ENCODE assay signal across 13 mouse cellular contexts in genomic region chr10:25790363-25790821, GRCm38 (mm10).
DNase-seq lines count a peak whose midpoint lies in the region; ATAC-seq and TF ChIP-seq lines count a peak whose summit lies in the region.
"Had no signal": no experiment of that assay in that cellular context is flagged by ENCODE, and none has a peak within 500 bp of the region (broad histone marks: within the 10 kb centered on the region; RNA-seq: fewer than 3 reads in every experiment).

No protein-coding gene starts in this region.

- no peak for TF ChIP-seq CTCF in liver, adult 2 months (IDR thresholded peaks at IDR 0.05; ENCODE audit: low read depth, low read length)

- no peak overlapping the region for H3K4me3 ChIP-seq in embryonic facial prominence, embryonic 14.5 days (ENCODE audit: low read depth, low read length)
- H3K4me3 ChIP-seq in embryonic facial prominence, embryonic 10.5 days = no peak overlapping the region
- no peak overlapping the region for H3K4me3 ChIP-seq in liver, adult 2 months (ENCODE audit: insufficient read depth, low read depth, low read length)
- no peak overlapping the region for H3K4me3 ChIP-seq in liver, embryonic 12.5 days
- H3K4me3 ChIP-seq in forebrain, embryonic 10.5 days = no peak overlapping the region
- H3K4me3 ChIP-seq: midbrain, embryonic 15.5 days had no signal

- no peak overlapping the region for H3K4me2 ChIP-seq in embryonic facial prominence, embryonic 14.5 days (ENCODE audit: low read depth, low read length)
- H3K4me2 ChIP-seq in liver, embryonic 12.5 days = no peak overlapping the region
- H3K4me2 ChIP-seq: midbrain, embryonic 15.5 days had no signal

- TF ChIP-seq POLR2A in liver, adult 2 months (IDR thresholded peaks at IDR 0.05; ENCODE audit: extremely low read depth, insufficient read depth, low read length) = no peak

- no peaks in the 10 kb centered on the region for H3K27me3 ChIP-seq in embryonic facial prominence, embryonic 14.5 days (replicated peaks; ENCODE audit: control insufficient read depth, insufficient read depth, low read length)
- no peaks in the 10 kb centered on the region for H3K27me3 ChIP-seq in embryonic facial prominence, embryonic 10.5 days (replicated peaks; ENCODE audit: low read depth, poor library complexity, severe bottlenecking)
- H3K27me3 ChIP-seq in liver, adult 2 months (ENCODE audit: control insufficient read depth, insufficient read depth, low read length) = no peaks in the 10 kb centered on the region
- no peaks in the 10 kb centered on the region for H3K27me3 ChIP-seq in liver, embryonic 12.5 days (replicated peaks)
- H3K27me3 ChIP-seq in forebrain, embryonic 10.5 days (ENCODE audit: poor library complexity, severe bottlenecking) = no peaks in the 10 kb centered on the region
- H3K27me3 ChIP-seq: midbrain, embryonic 15.5 days; Patski had no signal

- H3K4me1 ChIP-seq in embryonic facial prominence, embryonic 14.5 days (ENCODE audit: control insufficient read depth, insufficient read depth, low read length) = no peaks in the 10 kb centered on the region
- H3K4me1 ChIP-seq in embryonic facial prominence, embryonic 10.5 days = no peaks in the 10 kb centered on the region
- H3K4me1 ChIP-seq in liver, adult 2 months (ENCODE audit: control insufficient read depth, insufficient read depth, low read length) = no peaks in the 10 kb centered on the region
- no peaks in the 10 kb centered on the region for H3K4me1 ChIP-seq in liver, embryonic 12.5 days
- no peaks in the 10 kb centered on the region for H3K4me1 ChIP-seq in forebrain, embryonic 10.5 days
- H3K4me1 ChIP-seq: midbrain, embryonic 15.5 days had no signal

- H3K36me3 ChIP-seq in embryonic facial prominence, embryonic 14.5 days (ENCODE audit: control insufficient read depth, insufficient read depth, low read length) = no peaks in the 10 kb centered on the region
- H3K36me3 ChIP-seq in embryonic facial prominence, embryonic 10.5 days (replicated peaks) = no peaks in the 10 kb centered on the region
- no peaks in the 10 kb centered on the region for H3K36me3 ChIP-seq in liver, adult 2 months (ENCODE audit: control insufficient read depth, insufficient read depth, low read length)
- H3K36me3 ChIP-seq in liver, embryonic 12.5 days = no peaks in the 10 kb centered on the region
- H3K36me3 ChIP-seq in forebrain, embryonic 10.5 days (replicated peaks) = no peaks in the 10 kb centered on the region
- H3K36me3 ChIP-seq: midbrain, embryonic 15.5 days had no signal

- H3K9me3 ChIP-seq in embryonic facial prominence, embryonic 14.5 days (ENCODE audit: control insufficient read depth, low read length) = no peaks in the 10 kb centered on the region
- no peaks in the 10 kb centered on the region for H3K9me3 ChIP-seq in embryonic facial prominence, embryonic 10.5 days
- no peaks in the 10 kb centered on the region for H3K9me3 ChIP-seq in liver, embryonic 12.5 days (replicated peaks)
- no peaks in the 10 kb centered on the region for H3K9me3 ChIP-seq in forebrain, embryonic 10.5 days
- H3K9me3 ChIP-seq: midbrain, embryonic 15.5 days had no signal

- peak; percentile 32 for DNase-seq in embryonic facial prominence, embryonic 14.5 days (ENCODE audit: low spot score)
- DNase-seq in embryonic facial prominence, embryonic 10.5 days (ENCODE audit: low spot score) = no peak
- peak; percentile 30 for DNase-seq in liver, adult 2 months (ENCODE audit: extremely low read depth, low read depth, low spot score)
- peak; percentile 54 for DNase-seq in fibroblast of lung, adult 2 months (ENCODE audit: low read depth)
- DNase-seq in lung, postnatal 14 days = peak; percentile 9
- DNase-seq in forebrain, embryonic 10.5 days (ENCODE audit: extremely low spot score, low spot score) = no peak
- DNase-seq in right cerebral cortex, adult 2 months (ENCODE audit: low spot score in 2 of 2) = no peak
- DNase-seq: adrenal gland, adult 2 months; kidney, adult 8-10 months; liver, postnatal 0 days had no signal

- no peak for ATAC-seq in embryonic facial prominence, embryonic 14.5 days (ENCODE audit: low read depth)
- ATAC-seq in liver, embryonic 12.5 days = no peak
- ATAC-seq: liver, postnatal 0 days; midbrain, embryonic 15.5 days; Patski had no signal

- WGBS in embryonic facial prominence, embryonic 14.5 days = 63% methylated on average over 3 of the region's 3 CpGs
- WGBS in embryonic facial prominence, embryonic 10.5 days = 76% methylated on average over 3 of the region's 3 CpGs
- WGBS in liver, adult 2 months = 70% methylated on average over 3 of the region's 3 CpGs
- WGBS in liver, embryonic 12.5 days (ENCODE audit: insufficient replicate concordance) = 49% methylated on average over 3 of the region's 3 CpGs
- 83% methylated on average over 3 of the region's 3 CpGs for WGBS in forebrain, embryonic 10.5 days

- no peak overlapping the region for H3K9ac ChIP-seq in embryonic facial prominence, embryonic 14.5 days (ENCODE audit: low read depth, low read length)
- H3K9ac ChIP-seq in liver, adult 2 months (ENCODE audit: low read depth, low read length) = no peak overlapping the region
- H3K9ac ChIP-seq in liver, embryonic 12.5 days = no peak overlapping the region
- H3K9ac ChIP-seq: liver, postnatal 0 days; midbrain, embryonic 15.5 days had no signal

- no peaks in the 10 kb centered on the region for H3K79me2 ChIP-seq in liver, adult 2 months (ENCODE audit: control insufficient read depth, insufficient read depth, low read length)

- no peak overlapping the region for H3K27ac ChIP-seq in embryonic facial prominence, embryonic 14.5 days (replicated peaks; ENCODE audit: low read depth, low read length)
- no peak overlapping the region for H3K27ac ChIP-seq in embryonic facial prominence, embryonic 10.5 days (replicated peaks)
- H3K27ac ChIP-seq in liver, adult 2 months (replicated peaks; ENCODE audit: insufficient read depth, low read depth, low read length) = no peak overlapping the region
- no peak overlapping the region for H3K27ac ChIP-seq in liver, embryonic 12.5 days
- H3K27ac ChIP-seq in forebrain, embryonic 10.5 days = no peak overlapping the region
- H3K27ac ChIP-seq: midbrain, embryonic 15.5 days had no signal

Comparison
In these comparisons a context has a peak if more than half of its experiments do, and no peak if none do; other contexts are left out.
1. DNase-seq: peak in embryonic facial prominence, embryonic 14.5 days (single experiment), liver, adult 2 months (single experiment), fibroblast of lung, adult 2 months (single experiment) and lung, postnatal 14 days (single experiment); none in embryonic facial prominence, embryonic 10.5 days (single experiment), forebrain, embryonic 10.5 days (single experiment) and right cerebral cortex, adult 2 months (0 of 2).